Mouse (Mus musculus): ENCODE data around the gene Iffo2. TPM values are rescaled to one million over a fixed set of nuclear protein-coding genes. Genes with fewer than 3 reads are reported as not detected.

The Iffo2 gene
- polyA plus RNA-seq, 1 experiment: 7.7 TPM

DNA sequence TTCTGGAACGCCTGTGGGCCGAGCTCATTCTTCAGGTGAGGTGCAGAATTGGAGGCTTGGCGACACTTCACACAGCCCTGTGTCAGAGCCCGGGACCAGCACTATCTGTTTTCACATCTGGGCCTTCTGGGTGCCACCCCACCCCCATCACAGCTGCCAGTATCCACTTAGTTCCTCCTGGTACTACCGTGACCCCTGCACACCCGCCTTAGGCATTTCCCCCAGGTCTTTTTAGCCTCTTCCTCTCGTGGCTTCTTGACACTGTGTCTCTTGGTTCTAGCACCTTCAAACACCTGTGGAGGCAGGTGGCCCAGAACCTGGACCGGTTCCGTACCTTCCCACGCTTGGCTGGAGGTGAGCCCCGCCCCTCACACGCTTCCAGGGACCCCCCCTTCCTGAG is 110.0 kb downstream of the Iffo2 start:
- no peak for DNase-seq (ENCODE audit: low spot score)

DNA sequence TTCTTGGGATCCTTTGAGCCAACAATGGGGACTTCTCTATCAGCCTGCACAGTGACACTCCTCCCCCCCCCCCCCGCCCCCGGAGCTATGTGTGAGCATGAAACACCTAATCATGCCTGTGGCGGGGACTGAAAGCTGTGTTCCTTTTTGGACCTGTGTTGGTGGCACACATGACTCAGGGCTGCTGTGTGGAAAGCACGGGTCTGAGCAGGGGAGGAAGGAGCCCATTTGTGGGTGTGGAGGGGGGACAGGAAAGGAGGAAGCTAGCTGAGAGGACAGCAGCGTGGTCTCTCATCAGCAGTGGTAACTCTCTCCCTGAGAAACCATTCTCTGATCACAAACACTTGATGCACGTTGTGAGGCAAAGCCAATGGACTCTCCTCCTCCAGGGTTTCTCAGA is 110.4 kb downstream of the Iffo2 start:
- DNase-seq (ENCODE audit: low spot score): no peak

DNA sequence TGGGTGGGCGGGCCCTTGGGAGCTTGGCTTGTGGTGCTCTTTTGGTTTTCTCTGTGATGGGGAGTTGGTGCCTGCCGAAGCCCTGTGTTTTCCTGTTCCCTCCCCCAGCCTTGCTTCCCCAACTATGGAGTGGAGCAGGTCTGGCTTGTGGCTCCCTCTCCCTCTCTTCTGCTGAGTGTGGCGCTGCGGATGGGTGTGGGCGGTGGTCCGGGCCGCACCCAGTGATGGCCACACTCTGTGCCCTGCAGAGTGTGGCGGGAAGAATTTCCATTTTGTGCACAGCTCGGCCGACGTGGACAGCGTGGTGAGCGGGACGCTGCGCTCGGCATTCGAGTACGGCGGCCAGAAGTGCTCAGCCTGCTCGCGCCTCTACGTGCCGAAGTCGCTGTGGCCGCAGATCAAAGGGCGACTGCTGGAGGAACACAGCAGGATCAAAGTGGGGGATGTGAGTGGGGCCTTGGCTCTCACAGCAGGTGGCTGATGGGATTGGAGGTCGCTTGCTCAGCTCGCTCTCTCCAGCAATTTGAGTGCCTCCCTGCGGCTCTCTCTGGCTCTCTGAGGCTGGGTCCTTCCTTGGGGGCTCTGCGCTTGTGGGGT is 111.6 kb downstream of the Iffo2 start:
- DNase-seq (ENCODE audit: low spot score): no peak

DNA sequence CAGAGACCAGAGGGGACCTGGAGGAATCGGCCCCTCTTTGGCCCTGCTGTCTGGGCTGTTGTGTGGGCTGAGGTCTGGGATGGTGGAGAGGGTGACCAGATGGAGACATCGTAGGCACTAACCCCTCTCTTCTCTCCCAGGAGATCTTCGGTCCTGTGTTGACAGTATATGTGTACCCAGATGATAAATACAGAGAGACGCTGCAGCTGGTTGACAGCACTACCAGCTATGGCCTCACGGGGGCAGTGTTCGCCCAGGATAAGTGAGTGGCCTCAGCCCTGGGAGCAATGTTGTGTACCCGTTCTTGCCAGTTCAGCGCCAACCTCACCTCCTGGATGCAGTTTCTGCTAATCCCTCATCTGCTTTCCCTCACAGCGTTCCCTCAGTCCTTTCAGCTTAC is 113.6 kb downstream of the Iffo2 start:
- DNase-seq (ENCODE audit: low spot score): peak; percentile 66

DNA sequence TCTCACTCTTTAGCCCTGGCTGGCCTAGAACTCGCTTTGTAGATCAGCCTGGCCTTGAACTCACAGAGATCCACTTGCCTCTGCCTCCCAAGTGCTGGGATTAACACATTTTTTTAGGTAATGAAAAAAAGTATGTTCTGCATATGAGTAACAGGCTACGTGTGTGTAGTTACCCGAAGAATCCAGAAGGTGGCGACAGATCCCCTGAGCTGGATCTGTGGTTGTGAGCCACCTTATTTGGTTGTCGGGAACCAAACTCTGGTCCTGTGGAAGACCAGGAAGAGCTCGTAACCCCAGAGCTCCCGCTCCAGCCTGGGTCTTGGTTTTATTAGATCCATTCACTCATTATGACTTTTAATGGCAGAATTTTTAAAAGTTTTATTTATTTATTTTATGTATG is 116.6 kb downstream of the Iffo2 start:
- DNase-seq (ENCODE audit: low spot score): no peak

DNA sequence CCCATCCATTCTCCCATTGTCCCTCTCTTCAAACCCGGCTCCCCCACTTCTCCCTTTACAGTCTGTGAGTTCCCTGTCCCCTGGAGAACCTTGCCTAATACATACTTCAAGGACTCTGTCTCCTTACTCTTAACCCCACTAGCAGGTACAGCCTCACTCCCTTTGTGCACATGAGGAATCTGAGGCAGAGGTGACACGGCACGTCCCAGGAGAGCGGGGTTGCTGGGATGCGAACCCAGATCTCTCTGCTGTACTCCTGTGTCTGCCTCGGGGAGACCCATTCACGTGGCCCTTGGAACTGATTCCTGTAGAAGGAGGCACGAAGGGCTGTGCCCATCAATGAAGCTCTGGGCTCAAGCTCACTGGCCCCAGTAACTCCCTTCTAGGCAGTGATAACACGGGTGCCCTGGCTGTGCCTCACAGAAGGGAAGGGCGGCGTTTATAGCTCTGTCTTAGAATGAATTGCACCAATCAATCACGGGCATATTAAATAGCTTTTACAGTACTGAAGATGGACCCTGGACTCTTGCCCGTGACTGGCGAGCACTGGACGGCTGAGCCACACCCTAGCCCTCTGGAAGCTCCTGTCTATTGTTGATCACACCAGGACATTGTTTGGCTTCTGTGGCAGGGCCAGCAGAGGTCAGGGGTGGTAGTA is 119.9 kb downstream of the Iffo2 start:
- no peak for DNase-seq (ENCODE audit: low spot score)

DNA sequence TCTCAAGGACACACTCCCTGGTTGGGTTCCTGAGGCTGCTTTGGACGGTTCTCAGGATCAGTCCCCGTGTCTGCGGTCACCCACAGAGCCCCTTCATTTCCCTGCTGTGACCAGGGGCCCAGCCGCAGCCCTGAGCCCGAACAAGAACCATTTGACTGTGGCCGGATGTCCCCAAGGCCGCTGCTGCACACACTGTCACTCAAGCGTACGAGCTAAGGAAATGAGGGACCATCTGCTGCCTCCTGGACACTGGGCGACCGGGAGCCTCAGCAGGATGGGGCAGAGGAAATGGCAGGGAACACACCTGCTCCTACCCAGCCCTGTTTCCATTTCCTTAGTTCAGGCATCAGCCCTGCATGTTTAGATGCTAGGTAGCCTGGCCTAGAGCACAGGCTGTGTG is 120.6 kb downstream of the Iffo2 start:
- DNase-seq (ENCODE audit: low spot score): no peak

DNA sequence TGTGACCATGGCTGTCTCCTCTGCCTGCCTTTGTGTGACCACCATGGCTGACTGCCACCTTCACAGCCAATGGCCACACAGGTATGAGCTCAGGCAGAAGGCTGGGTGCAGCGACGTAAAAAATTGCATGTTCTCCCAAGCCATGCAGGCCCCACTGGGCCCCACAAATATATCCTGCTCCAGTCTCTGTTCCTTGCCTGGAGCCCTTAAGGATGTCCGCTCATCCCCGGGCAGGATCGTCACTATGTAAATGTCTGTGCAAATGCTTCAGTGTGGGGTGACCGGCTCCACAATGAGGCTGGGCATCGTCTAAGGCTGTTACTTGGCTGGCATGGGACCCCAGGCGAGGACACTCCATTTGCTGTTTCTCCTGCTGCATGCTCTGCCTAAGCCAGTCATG is 122.9 kb downstream of the Iffo2 start, which contains the start of gene Tas1r2:
Gene Tas1r2 (plus strand): TSS at position 301 of the 400 bp plus-strand sequence.
- DNase-seq (ENCODE audit: low spot score): no peak

DNA sequence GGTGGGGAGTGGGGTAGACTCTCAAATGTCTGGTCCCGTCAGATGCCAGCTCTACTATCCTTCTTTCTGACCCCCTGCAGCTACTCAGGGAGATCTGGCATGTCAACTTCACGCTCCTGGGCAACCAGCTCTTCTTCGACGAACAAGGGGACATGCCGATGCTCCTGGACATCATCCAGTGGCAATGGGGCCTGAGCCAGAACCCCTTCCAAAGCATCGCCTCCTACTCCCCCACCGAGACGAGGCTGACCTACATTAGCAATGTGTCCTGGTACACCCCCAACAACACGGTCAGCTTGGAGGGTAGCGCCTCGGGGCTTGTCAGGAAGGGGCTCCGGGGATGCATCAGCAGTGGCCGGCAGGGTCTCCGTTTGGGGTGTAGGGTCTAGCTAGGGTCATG is 131.5 kb downstream of the Iffo2 start:
- no peak for DNase-seq (ENCODE audit: low spot score)

DNA sequence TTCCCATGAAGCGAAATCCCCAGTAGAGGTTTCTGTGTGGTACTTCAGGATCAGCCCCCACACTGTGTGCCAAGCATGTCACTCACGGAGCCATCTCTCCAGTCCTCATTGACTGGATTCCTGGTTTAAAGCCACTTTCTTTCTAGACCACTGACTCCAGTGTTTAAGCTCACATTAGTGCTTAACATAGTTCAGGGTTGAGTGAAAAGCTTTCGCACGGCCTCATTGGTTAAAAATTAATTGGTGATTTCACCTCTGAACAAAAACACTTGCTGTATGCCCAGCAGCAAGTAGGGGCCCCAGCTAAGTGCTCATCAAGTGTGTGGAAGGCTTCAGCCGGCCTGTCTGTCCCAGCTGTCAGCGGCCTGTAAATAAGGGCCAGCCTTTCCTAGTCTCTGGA is 137.3 kb downstream of the Iffo2 start:
- DNase-seq (ENCODE audit: low spot score): no peak

DNA sequence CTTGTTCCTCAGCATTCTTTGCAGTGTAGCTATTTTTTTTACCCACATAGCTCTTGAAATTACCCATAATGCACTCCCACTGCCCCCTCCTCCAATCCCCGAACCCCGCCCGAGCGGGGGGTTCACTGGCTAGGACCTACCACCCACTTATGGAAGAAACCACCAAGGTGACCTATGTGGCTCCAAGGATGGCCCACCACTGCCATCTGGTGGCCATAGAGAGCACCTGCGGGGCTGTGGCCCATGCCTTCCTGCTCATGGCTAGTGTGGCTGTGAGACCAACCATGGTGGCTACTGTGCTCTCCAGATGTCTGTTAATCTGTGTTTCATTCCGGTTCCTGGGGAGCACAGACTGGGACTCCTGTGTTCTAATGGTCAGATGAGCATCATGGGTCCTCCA is 139.5 kb downstream of the Iffo2 start:
- DNase-seq (ENCODE audit: low spot score): peak; percentile 36

Other genes with a start within 250 kb of the Iffo2 start
- gene Pqlc2, start 219.8 kb upstream of the Iffo2 start, polyA plus RNA-seq (2012; rRNA removed): 10.2 and 11.6 TPM in 2 replicates
- gene Akr7a5, start 219.8 kb upstream of the Iffo2 start, polyA plus RNA-seq (2012; rRNA removed): 8.7 and 15.3 TPM in 2 replicates
- gene Mrto4, start 178.0 kb upstream of the Iffo2 start, polyA plus RNA-seq (2012; rRNA removed): 40.5 and 42.4 TPM in 2 replicates
- 41.3 and 43.8 TPM in 2 replicates for gene Emc1, start 178.0 kb upstream of the Iffo2 start, polyA plus RNA-seq (2012; rRNA removed)
- 169 and 190 TPM in 2 replicates for gene Ubr4, start 177.9 kb upstream of the Iffo2 start, polyA plus RNA-seq (2012; rRNA removed)
- gene Gm21969, start 72.6 kb downstream of the Iffo2 start, polyA plus RNA-seq (2012; rRNA removed): 0.04 TPM in 1 of 2 replicates, not detected in the other
- 26.5 and 33.0 TPM in 2 replicates for gene Aldh4a1, start 92.3 kb downstream of the Iffo2 start, polyA plus RNA-seq (2012; rRNA removed)
- not detected in 2 replicates for gene Tas1r2, start 123.0 kb downstream of the Iffo2 start, polyA plus RNA-seq (2012; rRNA removed)